Mouse (Mus musculus): ENCODE results near the gene Gstcd. TPM values are rescaled to one million over a fixed set of nuclear protein-coding genes. Genes with fewer than 3 reads are reported as not detected.

Gene Gstcd
- polyA plus RNA-seq, 1 experiment from 2014 or later: 5.5 TPM

DNA sequence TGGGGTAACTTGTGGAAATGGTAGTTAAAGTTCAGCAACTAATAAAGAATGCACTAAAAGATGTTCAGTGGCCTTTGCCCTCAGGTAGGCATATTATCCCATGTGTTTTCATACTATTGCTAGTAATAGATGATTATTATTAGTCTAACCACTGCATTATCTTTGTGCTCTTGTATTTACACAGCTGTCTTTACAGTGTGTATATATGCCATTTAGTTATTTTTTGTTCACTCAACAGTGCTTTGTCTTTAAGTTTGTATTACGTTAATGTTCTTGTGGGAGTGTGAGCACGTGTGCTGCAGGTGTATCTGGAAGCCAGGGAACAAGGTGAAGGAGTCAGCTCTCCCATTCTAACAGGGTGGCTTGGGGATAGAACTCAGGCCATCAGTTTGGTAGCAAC, 7.1 kb upstream of the Gstcd start:
- Histone ChIP-seq H3K4me3 (replicated peaks; ENCODE audit: low read length) (no peak overlapping the region), H3K4me1 (ENCODE audit: control insufficient read depth, insufficient read depth, low read length) (no peaks in the 10 kb centered on the region), H3K27ac (ENCODE audit: low read length) (no peak overlapping the region), H3K36me3 (ENCODE audit: control insufficient read depth, insufficient read depth, low read length) (peaks cover 9% of the 10 kb centered on the region; the same call in 1 of the 2 replicates), H3K27me3 (ENCODE audit: control insufficient read depth, insufficient read depth, low read length) (no peaks in the 10 kb centered on the region), H3K9me3 (replicated peaks; ENCODE audit: control insufficient read depth, low read length) (no peaks in the 10 kb centered on the region), H3K4me2 (ENCODE audit: low read depth, low read length) (no peak overlapping the region), H3K9ac (ENCODE audit: low read length) (no peak overlapping the region)
- 58% methylated on average over 2 of the region's 2 CpGs for WGBS
- ATAC-seq (ENCODE audit: insufficient read depth, low FRiP score): peak; percentile 78; the same call in 1 of the 2 replicates

DNA sequence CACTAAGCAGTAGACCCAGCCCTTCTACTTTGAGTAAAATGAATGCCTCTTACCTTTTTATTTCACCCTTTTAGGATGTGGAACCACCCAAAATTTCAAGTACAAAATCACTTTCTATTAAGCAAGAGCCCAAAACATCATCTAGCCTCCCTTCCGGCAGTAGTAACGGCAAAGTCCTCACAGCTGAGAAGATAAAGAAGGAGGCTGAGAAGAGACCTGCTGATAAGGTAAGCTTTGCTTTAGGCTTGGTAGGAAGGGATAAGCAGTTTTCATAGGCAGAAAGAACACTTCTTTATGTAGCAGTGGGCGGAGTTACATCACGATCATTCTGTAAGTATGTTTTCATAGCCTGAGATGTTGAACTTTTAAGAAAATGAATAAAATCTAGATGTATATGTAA, 6.5 kb upstream of the Gstcd start:
- H3K4me3 ChIP-seq (replicated peaks; ENCODE audit: low read length): no peak overlapping the region
- no peak for ATAC-seq (ENCODE audit: insufficient read depth, low FRiP score)
- no peak overlapping the region for H3K4me2 ChIP-seq (ENCODE audit: low read depth, low read length)
- H3K27me3 ChIP-seq (ENCODE audit: control insufficient read depth, insufficient read depth, low read length): no peaks in the 10 kb centered on the region
- H3K4me1 ChIP-seq (ENCODE audit: control insufficient read depth, insufficient read depth, low read length): no peaks in the 10 kb centered on the region
- peaks cover 7% of the 10 kb centered on the region; the same call in 1 of the 2 replicates for H3K36me3 ChIP-seq (ENCODE audit: control insufficient read depth, insufficient read depth, low read length)
- no peak overlapping the region for H3K27ac ChIP-seq (ENCODE audit: low read length)
- no peaks in the 10 kb centered on the region for H3K9me3 ChIP-seq (replicated peaks; ENCODE audit: control insufficient read depth, low read length)
- 80% methylated on average over 4 of the region's 4 CpGs for WGBS
- H3K9ac ChIP-seq (ENCODE audit: low read length): no peak overlapping the region

DNA sequence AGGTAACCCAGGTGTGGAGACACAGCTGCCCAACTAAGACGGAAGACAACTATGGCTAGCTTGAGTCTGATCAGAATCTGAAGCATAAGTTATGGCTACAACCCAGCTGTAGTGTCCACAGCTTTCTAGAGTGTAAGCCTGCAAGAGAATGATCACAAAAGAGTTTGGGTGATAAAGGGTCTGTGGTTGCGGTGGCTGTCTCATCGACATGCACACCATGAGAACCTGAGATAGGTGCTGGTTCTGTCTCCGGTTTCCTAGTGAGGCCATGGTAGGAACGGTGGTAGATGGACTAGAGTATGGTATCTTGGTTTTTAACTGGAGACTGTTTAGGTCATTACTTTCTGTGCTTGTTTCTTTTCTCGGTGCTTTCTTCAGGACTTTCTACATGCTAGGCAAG, 6.1 kb upstream of the Gstcd start:
- Histone ChIP-seq H3K27me3 (ENCODE audit: control insufficient read depth, insufficient read depth, low read length) (no peaks in the 10 kb centered on the region), H3K4me1 (ENCODE audit: control insufficient read depth, insufficient read depth, low read length) (0 out of 2 replicates have a peak, but pooled peaks cover 1% of the 10 kb centered on the region), H3K27ac (ENCODE audit: low read length) (no peak overlapping the region), H3K4me2 (ENCODE audit: low read depth, low read length) (no peak overlapping the region), H3K9ac (ENCODE audit: low read length) (no peak overlapping the region), H3K36me3 (ENCODE audit: control insufficient read depth, insufficient read depth, low read length) (peaks cover 7% of the 10 kb centered on the region; the same call in 1 of the 2 replicates), H3K4me3 (replicated peaks; ENCODE audit: low read length) (no peak overlapping the region), H3K9me3 (replicated peaks; ENCODE audit: control insufficient read depth, low read length) (no peaks in the 10 kb centered on the region)
- ATAC-seq (ENCODE audit: insufficient read depth, low FRiP score): no peak
- WGBS: 89% methylated on average over 6 of the region's 6 CpGs

DNA sequence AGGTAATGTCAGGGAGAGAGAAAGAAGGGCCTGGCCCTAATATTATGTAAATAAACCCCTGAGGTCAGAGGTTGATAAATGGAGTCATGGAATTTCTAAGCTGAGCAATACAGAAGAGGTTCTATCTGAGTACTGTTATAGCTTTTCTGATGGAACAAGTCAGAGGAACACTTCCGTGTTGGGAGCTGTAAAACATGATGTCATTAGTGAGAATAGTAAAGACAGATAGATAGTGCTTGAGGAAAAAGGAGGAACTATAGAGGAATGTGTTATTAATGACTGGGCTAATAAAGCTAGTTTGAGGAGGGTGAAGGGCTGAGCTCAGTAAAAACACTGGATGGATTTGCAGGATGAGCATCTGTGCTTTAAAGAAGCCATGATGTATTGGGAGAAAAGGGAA, 2.5 kb upstream of the Gstcd start:
- ATAC-seq (ENCODE audit: insufficient read depth, low FRiP score): no peak
- Histone ChIP-seq H3K36me3 (ENCODE audit: control insufficient read depth, insufficient read depth, low read length) (no peaks in the 10 kb centered on the region), H3K9me3 (replicated peaks; ENCODE audit: control insufficient read depth, low read length) (no peaks in the 10 kb centered on the region), H3K4me2 (ENCODE audit: low read depth, low read length) (0 out of 2 replicates have a peak overlapping the region, but pooled peaks have one; percentile 0), H3K27me3 (ENCODE audit: control insufficient read depth, insufficient read depth, low read length) (no peaks in the 10 kb centered on the region), H3K27ac (ENCODE audit: low read length) (no peak overlapping the region), H3K4me1 (ENCODE audit: control insufficient read depth, insufficient read depth, low read length) (peaks cover 11% of the 10 kb centered on the region; the same call in 1 of the 2 replicates), H3K9ac (ENCODE audit: low read length) (no peak overlapping the region), H3K4me3 (replicated peaks; ENCODE audit: low read length) (no peak overlapping the region)
- 38% methylated on average over 1 of the region's 1 CpGs for WGBS

DNA sequence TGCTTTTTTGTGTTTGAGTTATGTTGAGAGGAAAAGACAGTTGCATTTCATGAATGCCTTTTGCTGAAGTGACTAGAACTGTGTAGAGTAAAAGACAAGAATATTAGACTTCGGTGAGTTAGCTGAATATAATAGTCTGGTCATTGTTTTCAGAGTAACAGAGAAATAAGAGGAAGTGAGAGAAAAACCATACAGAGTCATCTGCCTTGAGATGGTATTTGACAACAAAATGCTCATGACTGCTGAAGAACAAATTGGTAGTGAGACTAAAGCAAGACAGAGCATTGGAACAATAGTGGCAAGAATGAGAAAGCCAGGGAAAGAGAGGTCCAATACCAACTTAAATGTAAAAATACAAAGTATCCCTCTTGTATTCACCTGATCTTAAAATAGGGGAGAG, 1.1 kb upstream of the Gstcd start:
- peaks cover 11% of the 10 kb centered on the region; the same call in 1 of the 2 replicates for H3K4me1 ChIP-seq (ENCODE audit: control insufficient read depth, insufficient read depth, low read length)
- H3K27ac ChIP-seq (ENCODE audit: low read length): no peak overlapping the region
- no peaks in the 10 kb centered on the region for H3K27me3 ChIP-seq (ENCODE audit: control insufficient read depth, insufficient read depth, low read length)
- H3K9ac ChIP-seq (ENCODE audit: low read length): no peak overlapping the region
- peak overlapping the region; percentile 69 for H3K4me2 ChIP-seq (ENCODE audit: low read depth, low read length)
- H3K36me3 ChIP-seq (ENCODE audit: control insufficient read depth, insufficient read depth, low read length): no peaks in the 10 kb centered on the region
- WGBS: 79% methylated on average over 1 of the region's 1 CpGs
- peak overlapping the region; percentile 94 for H3K4me3 ChIP-seq (replicated peaks; ENCODE audit: low read length)
- no peaks in the 10 kb centered on the region for H3K9me3 ChIP-seq (replicated peaks; ENCODE audit: control insufficient read depth, low read length)
- no peak for ATAC-seq (ENCODE audit: insufficient read depth, low FRiP score)

DNA sequence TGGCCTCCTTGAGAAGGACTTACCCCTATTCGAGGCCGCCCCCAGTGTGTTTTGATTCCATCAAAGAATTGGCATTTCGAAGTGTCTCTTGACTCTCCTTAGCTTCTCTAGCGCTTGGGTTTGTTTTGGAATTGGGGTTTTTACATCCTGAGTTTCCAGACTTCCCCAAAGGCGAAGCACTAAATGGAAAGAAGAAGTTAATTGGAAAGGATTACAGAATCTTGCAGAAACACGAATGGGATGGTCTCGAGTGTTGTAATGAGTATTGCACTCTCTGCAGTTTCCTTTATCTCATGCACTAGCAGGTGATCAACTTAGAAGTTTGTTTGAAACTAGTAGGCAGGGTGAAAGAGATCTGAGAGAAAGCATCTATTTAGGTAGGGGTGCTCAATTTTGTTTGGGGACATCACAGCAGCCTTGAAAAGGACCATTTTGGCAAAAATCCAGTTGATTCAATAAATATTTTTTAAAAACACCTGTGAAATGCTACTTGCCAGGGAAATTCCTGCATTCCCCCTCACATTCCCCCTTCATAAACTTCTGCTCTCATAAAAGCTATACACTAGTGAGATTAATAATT, 531 bp upstream of the Gstcd start:
- H3K4me3 ChIP-seq (replicated peaks; ENCODE audit: low read length): peak overlapping the region; percentile 94
- H3K9ac ChIP-seq (ENCODE audit: low read length): peak overlapping the region; percentile 97
- H3K4me1 ChIP-seq (ENCODE audit: control insufficient read depth, insufficient read depth, low read length): peaks cover 11% of the 10 kb centered on the region; the same call in 1 of the 2 replicates
- H3K4me2 ChIP-seq (ENCODE audit: low read depth, low read length): peak overlapping the region; percentile 69
- H3K36me3 ChIP-seq (ENCODE audit: control insufficient read depth, insufficient read depth, low read length): no peaks in the 10 kb centered on the region
- H3K27ac ChIP-seq (ENCODE audit: low read length): peak overlapping the region; percentile 98
- WGBS: under 1% methylated on average over 7 of the region's 7 CpGs
- no peaks in the 10 kb centered on the region for H3K9me3 ChIP-seq (replicated peaks; ENCODE audit: control insufficient read depth, low read length)
- no peaks in the 10 kb centered on the region for H3K27me3 ChIP-seq (ENCODE audit: control insufficient read depth, insufficient read depth, low read length)
- ATAC-seq (ENCODE audit: insufficient read depth, low FRiP score): no peak

DNA sequence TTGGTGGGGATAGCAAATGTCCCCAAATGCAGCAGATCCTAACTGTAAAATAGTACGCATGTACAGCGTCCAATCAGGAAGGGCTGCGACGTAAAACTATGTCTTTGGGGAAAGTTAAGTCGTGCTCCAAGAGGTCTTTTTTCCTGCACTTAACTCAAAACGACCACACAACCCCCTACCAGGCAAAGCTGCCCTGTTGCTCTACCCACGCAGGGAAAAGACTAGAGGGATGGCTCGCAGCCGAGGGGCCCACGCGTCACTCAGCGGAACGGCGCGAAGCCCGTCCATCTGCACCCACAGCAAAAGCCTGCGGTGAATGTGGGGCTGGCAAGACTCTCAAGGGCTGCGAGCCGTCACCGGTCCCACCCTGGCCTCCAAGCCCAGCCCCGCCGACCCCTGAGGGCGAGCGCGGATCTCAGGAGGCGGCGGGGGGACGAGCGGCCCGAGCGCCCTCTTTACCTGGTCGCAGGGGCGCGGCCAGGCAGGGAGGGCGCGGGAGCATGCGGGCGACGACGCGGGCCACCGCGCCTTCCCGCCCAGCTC, 641 bp downstream of the Gstcd start:
- H3K4me2 ChIP-seq (ENCODE audit: low read depth, low read length): peak overlapping the region; percentile 77
- no peaks in the 10 kb centered on the region for H3K36me3 ChIP-seq (ENCODE audit: control insufficient read depth, insufficient read depth, low read length)

DNA sequence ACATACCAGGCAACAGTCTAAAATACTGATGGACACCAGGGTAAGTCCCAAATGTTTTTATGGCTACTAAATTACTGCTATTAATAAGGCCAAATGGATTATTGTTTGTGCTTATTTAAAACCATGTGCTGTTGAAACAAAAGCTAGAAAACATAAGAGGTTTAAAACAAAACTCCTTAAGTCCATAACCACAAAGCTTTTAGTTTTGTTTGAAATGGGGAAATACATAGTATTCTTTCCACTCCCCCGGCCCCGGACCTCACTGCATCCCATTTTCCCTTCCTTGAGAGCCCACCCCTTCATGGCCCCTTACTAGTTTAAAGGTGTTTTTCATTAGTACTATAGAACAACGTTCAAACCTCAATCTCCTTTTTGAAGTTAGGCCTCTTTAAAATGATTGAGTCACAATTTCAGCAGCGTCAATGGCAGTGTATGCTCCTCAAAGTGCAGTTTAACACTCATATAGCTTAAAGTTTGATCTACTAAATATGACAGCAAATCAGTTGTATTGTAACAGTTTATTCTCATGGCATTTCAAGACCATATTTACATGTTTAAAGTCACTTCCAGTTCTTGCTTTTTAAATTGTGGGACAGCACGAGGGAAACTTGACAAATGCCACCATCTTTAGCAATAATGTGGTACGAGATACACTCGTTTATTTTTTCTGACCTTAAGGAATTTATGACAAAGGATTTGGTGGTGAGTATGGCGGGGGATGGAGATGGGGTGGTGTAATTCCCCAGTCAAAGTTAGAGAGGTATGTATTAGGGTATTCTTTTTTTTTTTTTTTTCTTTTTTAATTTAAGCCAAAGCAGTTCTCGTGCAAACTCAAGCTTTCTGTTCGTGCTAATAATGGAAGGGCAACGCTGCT, 1.3 kb downstream of the Gstcd start:
- Histone ChIP-seq H3K27ac (ENCODE audit: low read length) (peak overlapping the region; percentile 98), H3K9me3 (replicated peaks; ENCODE audit: control insufficient read depth, low read length) (no peaks in the 10 kb centered on the region), H3K27me3 (ENCODE audit: control insufficient read depth, insufficient read depth, low read length) (no peaks in the 10 kb centered on the region), H3K4me2 (ENCODE audit: low read depth, low read length) (peak overlapping the region; percentile 77), H3K36me3 (ENCODE audit: control insufficient read depth, insufficient read depth, low read length) (no peaks in the 10 kb centered on the region), H3K4me3 (replicated peaks; ENCODE audit: low read length) (peak overlapping the region; percentile 94), H3K4me1 (ENCODE audit: control insufficient read depth, insufficient read depth, low read length) (peaks cover 11% of the 10 kb centered on the region; the same call in 1 of the 2 replicates), H3K9ac (ENCODE audit: low read length) (peak overlapping the region; percentile 97)
- ATAC-seq (ENCODE audit: insufficient read depth, low FRiP score): no peak
- 3% methylated on average over 11 of the region's 11 CpGs for WGBS

More for the DNA sequence above, 641 bp downstream of the Gstcd start:
- Histone ChIP-seq H3K4me3 (replicated peaks; ENCODE audit: low read length) (peak overlapping the region; percentile 94), H3K9me3 (replicated peaks; ENCODE audit: control insufficient read depth, low read length) (no peaks in the 10 kb centered on the region), H3K27me3 (ENCODE audit: control insufficient read depth, insufficient read depth, low read length) (no peaks in the 10 kb centered on the region), H3K4me1 (ENCODE audit: control insufficient read depth, insufficient read depth, low read length) (peaks cover 11% of the 10 kb centered on the region; the same call in 1 of the 2 replicates), H3K9ac (ENCODE audit: low read length) (peak overlapping the region; percentile 97), H3K27ac (ENCODE audit: low read length) (peak overlapping the region; percentile 98)
- peak; percentile 81 for ATAC-seq (ENCODE audit: insufficient read depth, low FRiP score)
- 0% methylated on average over 44 of the region's 44 CpGs for WGBS

DNA sequence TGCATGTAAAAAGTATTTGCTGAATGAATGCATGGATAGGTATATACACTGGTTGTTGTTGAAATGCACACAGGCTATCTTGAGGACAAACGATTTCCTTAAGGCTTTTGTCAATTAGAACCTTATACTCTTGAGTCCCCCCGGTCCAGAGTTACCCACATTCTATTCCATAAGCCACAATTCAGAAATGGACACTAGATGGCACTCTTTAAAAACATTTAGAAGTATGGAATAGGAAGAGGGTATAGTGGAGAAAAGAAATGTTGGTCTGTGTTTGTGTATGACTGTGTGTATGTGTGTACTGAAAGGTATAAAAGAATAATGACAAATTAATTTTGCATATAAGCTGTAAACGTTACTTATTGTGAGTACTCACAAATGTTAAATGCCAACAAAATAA, 6.0 kb downstream of the Gstcd start:
- ATAC-seq (ENCODE audit: insufficient read depth, low FRiP score): no peak; the same call in 1 of the 2 replicates
- H3K27ac ChIP-seq (ENCODE audit: low read length): no peak overlapping the region
- no peaks in the 10 kb centered on the region for H3K27me3 ChIP-seq (ENCODE audit: control insufficient read depth, insufficient read depth, low read length)
- no peaks in the 10 kb centered on the region for H3K9me3 ChIP-seq (replicated peaks; ENCODE audit: control insufficient read depth, low read length)
- H3K4me3 ChIP-seq (replicated peaks; ENCODE audit: low read length): no peak overlapping the region
- no peak overlapping the region for H3K9ac ChIP-seq (ENCODE audit: low read length)
- H3K4me1 ChIP-seq (ENCODE audit: control insufficient read depth, insufficient read depth, low read length): peaks cover 3% of the 10 kb centered on the region; the same call in 1 of the 2 replicates
- H3K36me3 ChIP-seq (ENCODE audit: control insufficient read depth, insufficient read depth, low read length): peaks cover 19% of the 10 kb centered on the region
- 57% methylated on average over 3 of the region's 3 CpGs for WGBS
- no peak overlapping the region for H3K4me2 ChIP-seq (ENCODE audit: low read depth, low read length)

Measured in stomach, embryonic 16.5 days (tissue).